Mouse (Mus musculus) common myeloid progenitor, adult 5-6 weeks (primary cell): ENCODE measurements around the gene Hist1h2be. TPM values are rescaled to one million over a fixed set of nuclear protein-coding genes. Genes with fewer than 3 reads are reported as not detected.
"Not testable (repeated sequence)": the region's sequence is repeated elsewhere in the genome, so short reads cannot be mapped to it uniquely, and the experiment has no call there.

ENCODE experiments used
- ATAC-seq: replicated peaks from 2 replicates; pipeline ENCODE4 v1.8.0; 2016; ENCODE audit warnings: low read depth, mild to moderate bottlenecking, moderate TSS enrichment, inconsistent platforms; ENCODE audit not compliant: poor library complexity, severe bottlenecking
- total RNA-seq: library from RNA; stranded (forward); fragments of 200-1000, 187-1606 nt; gene quantifications from 2 replicates; pipeline ENCODE4 v1.2.3, GENCODE M21; 2017

Gene Hist1h2be
- total RNA-seq, 1 experiment from 2014 or later: 94.2 TPM

DNA sequence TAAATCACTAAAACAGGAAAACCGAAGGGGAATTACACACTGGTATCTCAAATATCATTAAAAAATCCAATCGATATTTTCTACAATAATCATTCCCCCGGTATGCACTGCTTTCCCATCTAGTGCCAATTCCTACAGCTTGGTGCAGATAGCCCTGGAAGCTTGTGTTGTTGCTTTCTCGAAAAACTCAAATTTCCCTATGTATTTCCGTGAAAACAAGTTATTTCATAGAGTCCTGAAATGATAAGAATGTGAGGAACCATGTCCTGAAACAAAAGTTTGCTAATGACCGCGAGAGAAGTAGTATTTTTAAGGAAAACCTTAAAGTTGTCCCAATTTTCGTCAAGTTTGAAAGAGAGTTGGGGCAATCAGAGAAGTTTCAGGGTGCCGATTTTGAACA lies 66.5 kb downstream of the Hist1h2be start:
- ATAC-seq: no peak

DNA sequence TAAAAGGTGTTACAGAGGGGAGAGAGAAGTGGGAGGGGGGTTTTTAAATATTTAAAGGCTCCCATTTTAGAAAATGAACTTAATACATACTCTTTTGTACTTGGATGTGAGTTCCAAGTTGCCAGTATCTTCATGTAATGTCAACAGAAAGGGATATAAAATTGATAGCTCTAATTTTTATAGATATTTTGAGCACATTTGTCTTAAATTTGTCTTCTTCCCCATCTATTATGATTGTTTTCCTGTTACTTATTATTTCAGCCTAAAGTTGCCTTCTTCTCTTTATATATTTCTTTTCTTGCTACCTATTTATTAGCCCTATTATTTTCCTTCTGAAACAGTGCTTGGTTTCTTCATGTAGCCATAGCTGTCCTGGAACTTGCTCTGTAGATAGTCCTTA lies 68.0 kb downstream of the Hist1h2be start, which contains the start of gene Hist1h1d:
Gene Hist1h1d, plus strand, starts transcription at position 301 of the 400 bp plus-strand sequence.
- no peak for ATAC-seq

DNA sequence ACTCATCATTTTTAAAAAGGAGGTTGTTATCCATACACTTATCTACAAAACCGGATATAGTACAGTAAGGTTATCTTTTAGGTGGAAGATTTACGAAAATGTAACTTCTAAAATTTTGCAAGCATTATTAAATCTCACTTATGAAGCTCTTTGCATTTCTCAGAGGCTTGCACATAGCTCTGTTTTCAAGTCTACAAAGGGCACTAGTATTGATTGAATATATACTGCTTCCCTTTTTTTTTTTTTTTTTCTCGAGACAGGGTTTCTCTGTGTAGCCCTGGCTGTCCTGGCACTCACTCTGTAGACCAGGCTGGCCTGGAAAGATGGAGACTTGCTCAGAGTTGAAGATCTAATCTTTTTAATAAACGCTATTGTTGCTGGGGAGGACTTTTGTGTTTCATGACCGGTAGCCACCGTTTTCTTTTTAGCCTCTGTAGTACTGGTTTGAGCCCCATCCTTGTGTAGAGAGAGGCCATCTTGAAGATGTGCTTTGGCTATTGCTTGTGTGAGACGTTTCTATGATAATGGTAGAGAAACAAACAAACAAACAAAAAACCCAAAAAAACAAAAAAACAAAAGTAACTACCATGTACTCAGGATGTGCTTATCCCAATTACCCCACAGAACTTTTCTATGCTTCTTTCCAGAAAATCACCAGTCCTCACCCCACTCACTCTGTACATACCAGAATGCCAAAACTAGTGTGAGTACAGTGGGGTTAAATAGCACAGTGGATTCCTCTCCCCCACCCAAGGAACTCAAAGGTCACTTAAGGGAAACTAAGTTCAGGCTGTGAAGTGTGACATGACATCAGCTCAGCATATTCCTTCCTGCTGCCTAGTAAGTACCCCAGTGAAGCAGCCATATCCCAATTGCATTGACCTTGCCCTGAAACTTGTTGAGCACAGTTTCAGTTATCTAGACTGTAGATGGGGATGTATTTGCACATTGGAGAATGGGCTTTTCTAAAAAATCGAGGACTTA lies 68.7 kb downstream of the Hist1h2be start:
- no peak for ATAC-seq

DNA sequence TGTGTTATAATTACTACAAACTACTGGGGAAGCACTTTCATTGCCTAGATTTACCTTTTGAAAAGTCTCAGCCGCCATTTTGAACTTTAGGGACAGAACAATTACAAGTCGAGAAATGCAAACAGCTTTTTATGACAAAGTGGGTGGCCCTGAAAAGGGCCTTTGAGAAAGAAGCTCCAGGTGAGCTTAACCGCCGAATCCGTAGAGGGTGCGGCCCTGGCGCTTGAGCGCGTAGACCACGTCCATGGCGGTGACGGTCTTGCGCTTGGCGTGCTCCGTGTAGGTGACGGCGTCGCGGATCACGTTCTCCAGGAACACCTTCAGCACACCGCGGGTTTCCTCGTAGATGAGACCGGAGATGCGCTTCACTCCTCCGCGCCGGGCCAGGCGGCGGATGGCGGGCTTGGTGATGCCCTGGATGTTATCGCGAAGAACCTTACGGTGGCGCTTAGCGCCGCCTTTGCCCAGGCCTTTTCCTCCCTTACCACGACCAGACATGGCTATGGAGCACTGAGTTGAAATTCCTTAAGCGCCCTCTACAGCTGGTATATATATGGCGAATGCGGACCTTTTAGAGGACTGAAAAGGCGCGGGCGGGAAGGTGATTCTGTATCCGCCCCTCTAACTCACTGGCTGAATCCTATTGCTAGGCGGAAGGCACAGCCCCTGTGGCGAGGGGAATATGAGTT lies 69.6 kb downstream of the Hist1h2be start, which contains the start of gene Hist1h4f:
Gene Hist1h4f, minus strand, starts transcription at position 503 of the 689 bp plus-strand sequence.
- peak; percentile 60 for ATAC-seq

DNA sequence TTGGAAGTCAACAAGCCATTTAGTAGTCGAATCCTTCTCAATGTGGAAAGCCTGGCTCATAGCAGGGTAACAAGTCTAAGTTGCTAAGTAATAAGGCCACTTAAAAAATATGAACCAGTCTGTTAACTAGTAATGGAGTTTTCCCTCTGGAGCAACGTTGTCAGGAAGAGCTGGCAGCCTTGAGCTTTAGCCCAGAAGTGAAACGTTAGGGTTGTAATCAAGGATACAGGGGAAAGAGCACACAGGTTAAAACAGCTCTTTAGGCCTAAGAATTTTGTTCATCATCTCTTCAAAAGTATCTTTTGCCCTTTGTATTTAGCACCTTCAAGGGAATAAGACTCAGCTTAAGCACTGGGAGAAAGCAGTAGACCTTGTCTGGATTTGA lies 70.2 kb downstream of the Hist1h2be start:
- no peak for ATAC-seq

DNA sequence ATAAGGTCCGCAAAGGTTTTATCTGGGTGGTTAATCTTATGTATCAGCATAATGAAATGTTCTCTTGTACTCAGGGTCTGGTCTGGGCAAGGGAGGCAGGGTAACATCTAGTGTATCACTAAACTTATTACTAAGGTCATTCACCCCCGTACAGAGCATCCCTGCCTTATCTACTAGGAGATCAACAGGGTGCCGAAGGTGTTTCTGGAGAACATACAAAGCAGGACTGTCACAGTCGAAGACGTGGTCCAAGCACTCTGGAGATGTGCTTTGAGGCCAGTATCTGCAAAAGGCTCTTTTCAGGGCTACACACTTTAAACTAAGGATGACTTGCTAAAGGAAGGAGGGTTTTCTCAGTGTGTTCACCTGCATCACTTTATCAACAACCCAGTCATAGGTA lies 74.2 kb downstream of the Hist1h2be start:
- ATAC-seq: no peak

DNA sequence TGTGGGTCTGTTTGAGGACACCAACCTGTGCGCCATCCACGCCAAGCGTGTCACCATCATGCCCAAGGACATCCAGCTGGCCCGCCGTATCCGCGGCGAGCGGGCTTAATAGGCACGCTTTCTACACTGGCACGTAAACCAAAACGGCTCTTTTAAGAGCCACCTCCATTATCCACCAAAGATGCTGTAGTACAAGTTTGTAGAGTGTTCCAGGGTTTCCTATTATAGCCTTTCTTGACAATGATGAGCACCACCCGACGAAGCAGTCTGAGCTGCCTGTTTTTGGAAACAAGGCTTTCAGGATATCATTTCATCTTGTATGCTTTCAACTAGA lies 76.2 kb downstream of the Hist1h2be start:
- ATAC-seq: peak; percentile 33

DNA sequence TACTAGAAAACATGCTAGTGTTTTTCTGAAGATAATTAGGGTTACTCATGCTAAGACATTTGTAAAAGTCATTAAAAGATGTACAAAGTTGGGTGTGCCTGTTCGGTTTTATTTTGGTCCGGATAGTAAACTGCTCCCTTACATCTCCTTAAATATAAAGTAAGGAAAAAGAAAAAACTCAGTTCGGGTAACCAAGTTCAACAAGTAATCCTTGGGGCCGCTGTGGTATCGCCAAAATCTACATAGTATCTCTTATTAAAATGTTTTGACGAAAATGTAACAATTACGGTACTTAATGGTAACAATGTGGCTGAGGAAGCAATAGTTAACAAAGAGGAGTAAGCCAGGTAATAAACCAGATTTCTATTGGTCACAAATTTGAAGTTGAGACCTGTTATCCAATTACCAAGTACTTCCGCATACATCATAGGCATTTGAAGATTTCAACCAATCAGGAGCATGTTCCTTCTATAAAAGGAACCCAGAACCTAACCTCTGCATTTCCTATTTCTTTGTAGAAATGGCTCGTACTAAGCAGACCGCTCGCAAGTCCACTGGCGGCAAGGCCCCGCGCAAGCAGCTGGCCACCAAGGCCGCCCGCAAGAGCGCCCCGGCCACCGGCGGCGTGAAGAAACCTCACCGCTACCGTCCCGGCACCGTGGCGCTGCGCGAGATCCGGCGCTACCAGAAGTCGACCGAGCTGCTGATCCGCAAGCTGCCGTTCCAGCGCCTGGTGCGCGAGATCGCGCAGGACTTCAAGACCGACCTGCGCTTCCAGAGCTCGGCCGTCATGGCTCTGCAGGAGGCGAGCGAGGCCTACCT lies 76.7 kb downstream of the Hist1h2be start, which contains the start of gene Hist1h3f:
Gene Hist1h3f, plus strand, starts transcription at position 88 of the 822 bp plus-strand sequence.
- peak; percentile 81 for ATAC-seq

DNA sequence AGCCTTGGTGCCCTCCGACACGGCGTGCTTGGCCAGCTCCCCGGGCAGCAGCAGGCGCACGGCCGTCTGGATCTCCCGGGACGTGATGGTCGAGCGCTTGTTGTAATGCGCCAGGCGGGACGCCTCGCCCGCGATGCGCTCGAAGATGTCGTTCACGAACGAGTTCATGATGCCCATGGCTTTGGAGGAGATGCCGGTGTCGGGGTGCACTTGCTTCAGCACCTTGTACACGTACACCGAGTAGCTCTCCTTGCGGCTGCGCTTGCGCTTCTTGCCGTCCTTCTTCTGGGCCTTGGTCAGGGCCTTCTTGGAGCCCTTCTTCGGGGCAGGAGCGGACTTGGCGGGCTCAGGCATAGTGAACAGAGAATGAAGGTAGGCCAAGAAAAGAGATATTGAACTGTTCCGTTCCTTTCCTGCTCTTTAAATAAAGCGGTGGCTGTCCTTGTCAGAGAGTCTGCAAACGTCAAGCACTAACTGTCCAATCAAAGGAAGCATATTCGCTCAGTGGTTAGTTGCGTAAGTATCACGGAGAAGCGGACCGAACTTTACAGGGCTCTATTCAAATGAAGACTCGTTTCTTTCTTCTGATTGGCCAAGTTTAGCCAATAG lies 77.8 kb downstream of the Hist1h2be start, which contains the start of gene Hist1h2bh:
Gene Hist1h2bh, minus strand, starts transcription at position 394 of the 609 bp plus-strand sequence.
- ATAC-seq: peak; percentile 84

DNA sequence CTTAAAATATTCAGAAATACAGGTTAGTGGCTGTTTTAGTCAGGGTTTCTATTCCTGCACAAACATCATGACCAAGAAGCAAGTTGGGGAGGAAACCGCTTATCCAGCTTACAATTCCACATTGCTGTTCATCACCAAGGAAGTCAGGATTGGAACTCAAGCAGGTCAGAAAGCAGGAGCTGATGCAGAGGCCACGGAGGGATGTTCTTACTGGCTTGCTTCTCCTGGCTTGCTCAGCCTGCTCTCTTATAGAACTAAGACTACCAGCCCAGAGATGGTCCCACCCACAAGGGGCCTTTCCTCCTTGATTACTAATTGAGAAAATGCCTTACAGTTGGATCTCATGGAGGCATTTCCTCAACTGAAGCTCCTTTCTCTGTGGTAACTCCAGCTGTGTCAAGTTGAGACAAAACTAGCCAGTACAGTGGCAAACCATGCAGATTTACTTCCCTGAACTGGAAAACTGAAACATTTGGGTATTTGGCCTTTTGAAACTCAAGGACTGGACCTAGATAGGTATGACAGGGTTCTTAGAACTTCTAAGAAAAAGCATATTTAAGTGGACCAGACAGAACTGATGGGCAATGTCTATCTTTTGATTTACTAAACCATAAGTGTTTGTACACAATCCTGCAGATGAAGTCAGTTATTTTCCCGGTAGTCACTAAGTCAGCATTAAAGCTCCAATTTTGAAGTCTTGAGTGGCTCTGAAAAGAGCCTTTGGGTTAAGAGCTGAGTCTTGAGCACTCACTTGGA lies 78.5 kb downstream of the Hist1h2be start:
- ATAC-seq: not testable (repeated sequence)

DNA sequence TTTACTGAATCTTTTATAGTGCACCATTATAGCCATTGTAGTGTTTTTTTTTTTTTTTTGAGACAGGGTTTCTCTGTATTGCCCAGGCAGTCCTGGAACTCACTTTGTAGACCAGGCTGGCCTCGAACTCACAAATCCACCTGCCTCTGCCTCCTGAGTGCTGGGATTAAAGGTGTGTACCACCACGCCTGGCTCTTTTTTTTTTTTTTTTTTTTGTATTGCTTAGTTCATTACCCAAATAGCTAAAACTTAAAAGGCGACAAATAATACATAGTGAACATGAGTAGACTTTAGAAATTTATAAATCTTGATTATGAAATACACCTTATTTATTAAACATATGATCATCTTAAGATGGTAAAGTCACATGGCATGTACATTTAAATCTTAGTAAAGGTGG lies 79.4 kb downstream of the Hist1h2be start:
- ATAC-seq: no peak

DNA sequence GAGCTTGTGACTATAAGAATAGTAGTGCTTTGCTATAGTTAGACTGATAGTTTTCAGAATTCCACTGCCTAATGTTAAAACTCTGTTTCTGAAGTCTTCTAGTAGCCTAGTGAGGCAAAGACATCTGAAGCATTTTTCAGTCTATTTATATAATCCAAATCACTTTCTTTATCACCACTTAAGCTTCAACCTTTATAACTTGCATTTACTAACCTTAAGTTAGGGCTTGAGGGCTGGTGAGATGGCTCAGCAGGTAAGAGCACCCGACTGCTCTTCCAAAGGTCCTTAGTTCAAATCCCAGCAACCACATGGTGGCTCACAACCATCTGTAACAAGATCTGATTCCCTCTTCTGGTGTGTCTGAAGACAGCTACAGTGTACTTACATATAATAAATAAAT lies 81.1 kb downstream of the Hist1h2be start:
- not testable (repeated sequence) for ATAC-seq

DNA sequence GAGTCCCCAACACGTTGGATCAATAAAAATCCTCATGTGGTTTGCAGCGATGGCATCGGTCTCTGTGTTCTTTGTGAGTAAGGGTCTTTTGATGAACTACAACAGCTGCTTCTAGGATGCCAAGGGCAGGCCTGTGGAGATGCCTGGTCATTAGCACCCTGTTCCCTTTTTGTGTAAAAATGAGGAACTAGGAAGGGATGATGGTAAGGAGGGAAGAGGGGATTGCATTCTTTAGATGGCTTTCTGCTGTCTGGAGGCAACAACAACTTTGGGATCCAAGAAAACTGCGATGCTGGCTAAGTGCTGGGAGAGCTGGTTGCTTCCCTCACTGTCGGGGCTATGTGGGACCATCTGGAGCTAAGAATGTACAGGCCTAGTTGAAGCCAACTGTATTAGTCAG lies 82.7 kb downstream of the Hist1h2be start:
- ATAC-seq: no peak

DNA sequence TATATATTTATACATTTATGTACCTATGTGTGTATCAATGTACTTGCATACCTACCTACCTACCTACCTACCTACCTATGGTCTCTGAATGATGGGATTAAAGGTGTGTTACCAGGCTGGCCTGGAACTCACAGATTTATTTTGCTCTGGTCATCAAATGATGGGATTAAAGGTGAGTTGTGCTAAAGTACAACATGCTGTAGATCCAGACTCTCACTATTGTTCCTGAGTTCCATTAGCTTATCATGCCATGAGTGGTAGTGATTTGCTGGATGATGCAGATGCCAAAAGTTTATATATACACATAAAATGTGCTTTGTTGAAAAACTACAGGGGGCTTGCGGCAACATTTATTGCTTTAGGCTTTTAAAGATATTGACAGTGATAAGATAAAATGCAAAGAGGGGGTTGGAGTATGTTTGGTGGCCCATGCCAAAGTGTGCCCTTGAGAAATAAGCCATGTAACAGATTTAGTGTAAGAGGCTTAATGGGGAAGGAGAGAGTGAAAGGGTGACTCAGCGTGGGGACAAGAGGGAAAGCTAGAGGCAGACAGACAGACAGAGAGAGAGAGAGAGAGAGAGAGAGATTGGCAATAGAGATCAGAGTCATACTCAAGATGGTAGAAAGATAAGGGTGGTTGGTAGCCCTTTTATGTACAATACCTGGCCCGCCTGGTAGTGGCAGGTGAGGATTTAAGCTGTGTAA lies 83.8 kb downstream of the Hist1h2be start:
- ATAC-seq: no peak

DNA sequence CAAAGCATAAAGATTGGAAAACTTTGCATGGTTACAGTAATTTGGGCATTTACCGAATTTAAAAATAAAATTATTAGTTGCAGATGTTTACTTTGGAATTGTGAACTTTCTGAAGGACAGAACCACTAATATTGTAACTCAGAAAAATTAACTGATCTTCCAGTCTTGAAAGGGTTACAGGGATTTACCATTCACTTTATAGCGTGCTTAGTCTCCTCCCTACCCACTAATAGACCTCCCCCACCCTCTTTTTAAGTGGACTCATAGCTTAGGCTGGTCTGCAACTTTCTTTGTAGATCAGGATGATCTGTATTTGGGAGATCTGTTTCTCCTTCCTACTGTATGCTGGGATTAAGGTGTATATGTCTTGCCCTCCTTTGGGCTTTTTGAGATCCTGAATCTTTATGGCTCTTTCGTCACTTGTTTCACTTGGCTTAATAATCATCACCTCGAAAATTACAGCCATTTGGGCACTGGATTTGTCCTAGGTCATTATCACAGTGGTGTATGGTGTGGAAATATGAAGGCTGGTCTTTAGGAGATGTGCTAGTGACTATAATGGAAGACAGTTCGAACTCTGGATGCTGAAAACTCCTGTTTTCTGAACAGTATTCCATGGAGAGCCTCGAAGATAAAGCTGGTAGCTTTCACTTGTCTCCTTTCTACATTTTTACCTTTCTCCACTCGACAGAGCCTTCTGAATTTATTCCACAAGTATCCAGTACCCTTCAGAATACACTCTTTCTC lies 84.7 kb downstream of the Hist1h2be start:
- no peak for ATAC-seq

DNA sequence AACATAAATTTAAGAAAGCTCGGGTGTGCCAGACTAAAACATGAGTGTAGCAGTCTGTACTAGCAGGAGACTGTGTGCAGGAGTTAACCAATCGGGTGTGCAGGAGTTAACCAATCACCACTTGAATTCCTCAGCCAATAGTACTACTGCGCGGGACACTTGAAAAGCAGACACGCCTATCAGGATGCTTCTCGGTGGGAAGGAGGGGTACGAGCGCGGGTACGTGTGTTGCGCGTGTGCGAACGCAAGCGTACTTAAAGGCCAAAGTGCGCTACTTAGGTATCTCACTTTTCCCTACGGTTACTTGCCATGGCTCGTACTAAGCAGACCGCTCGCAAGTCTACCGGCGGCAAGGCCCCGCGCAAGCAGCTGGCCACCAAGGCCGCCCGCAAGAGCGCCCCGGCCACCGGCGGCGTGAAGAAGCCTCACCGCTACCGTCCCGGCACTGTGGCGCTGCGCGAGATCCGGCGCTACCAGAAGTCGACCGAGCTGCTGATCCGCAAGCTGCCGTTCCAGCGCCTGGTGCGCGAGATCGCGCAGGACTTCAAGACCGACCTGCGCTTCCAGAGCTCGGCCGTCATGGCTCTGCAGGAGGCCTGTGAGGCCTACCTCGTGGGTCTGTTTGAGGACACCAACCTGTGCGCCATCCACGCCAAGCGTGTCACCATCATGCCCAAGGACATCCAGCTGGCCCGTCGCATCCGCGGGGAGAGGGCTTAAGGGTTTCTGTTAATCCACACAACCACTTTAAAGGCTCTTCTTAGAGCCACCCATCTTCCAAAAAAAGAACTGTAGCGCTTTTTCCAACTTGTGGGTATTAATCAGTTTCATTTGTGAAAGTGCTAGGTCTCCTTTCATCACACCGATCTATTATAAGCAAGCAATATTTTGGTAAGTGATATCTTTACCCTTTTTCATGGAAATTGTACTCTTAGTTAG lies 85.5 kb downstream of the Hist1h2be start, which contains the start of gene Hist1h3g:
Gene Hist1h3g, plus strand, starts transcription at position 286 of the 939 bp plus-strand sequence.
- peak; percentile 65 for ATAC-seq
